Comparison of ENCODE assay signal across 8 mouse cellular contexts in genomic region chr4:45972448-45972854, GRCm38 (mm10). TPM values are rescaled to one million over a fixed set of nuclear protein-coding genes. Genes with fewer than 3 reads are reported as not detected.
DNase-seq lines count a peak whose midpoint lies in the region; ATAC-seq and TF ChIP-seq lines count a peak whose summit lies in the region.

No protein-coding gene starts in this region.

- H3K27ac ChIP-seq in forebrain, embryonic 11.5 days (ENCODE audit: low read depth, low read length), result no peak overlapping the region
- peak overlapping the region; percentile 75 for H3K27ac ChIP-seq in intestine, embryonic 16.5 days (ENCODE audit: low read length)
- no peak overlapping the region for H3K27ac ChIP-seq in liver, embryonic 13.5 days
- H3K27ac ChIP-seq in neural tube, embryonic 12.5 days, result no peak overlapping the region

- peaks cover 12% of the 10 kb centered on the region for H3K4me1 ChIP-seq in forebrain, embryonic 11.5 days (replicated peaks; ENCODE audit: control insufficient read depth, insufficient read depth, low read length)
- peaks cover 21% of the 10 kb centered on the region for H3K4me1 ChIP-seq in intestine, embryonic 16.5 days (ENCODE audit: control insufficient read depth, insufficient read depth, low read length)
- H3K4me1 ChIP-seq in liver, embryonic 13.5 days (replicated peaks), result peaks cover 34% of the 10 kb centered on the region
- H3K4me1 ChIP-seq in neural tube, embryonic 12.5 days, result peaks cover 7% of the 10 kb centered on the region; the same call in 1 of the 2 replicates

- ATAC-seq in Patski, result peak; percentile 77
- peak; percentile 60 for ATAC-seq in forebrain, embryonic 11.5 days (replicated peaks; ENCODE audit: low FRiP score)
- peak; percentile 76 for ATAC-seq in intestine, embryonic 16.5 days
- ATAC-seq in liver, embryonic 13.5 days (ENCODE audit: low read depth), result peak; percentile 67
- peak; percentile 82 for ATAC-seq in neural tube, embryonic 12.5 days (ENCODE audit: low FRiP score, low read depth)

- peak overlapping the region; percentile 70 for H3K9ac ChIP-seq in forebrain, embryonic 11.5 days (ENCODE audit: low read length)
- peak overlapping the region; percentile 83 for H3K9ac ChIP-seq in intestine, embryonic 16.5 days (ENCODE audit: low read depth, low read length)
- H3K9ac ChIP-seq in liver, embryonic 13.5 days, result peak overlapping the region; percentile 87
- peak overlapping the region; percentile 75 for H3K9ac ChIP-seq in neural tube, embryonic 12.5 days

- H3K36me3 ChIP-seq in forebrain, embryonic 11.5 days (ENCODE audit: control insufficient read depth, insufficient read depth, low read length), result no peaks in the 10 kb centered on the region
- no peaks in the 10 kb centered on the region for H3K36me3 ChIP-seq in intestine, embryonic 16.5 days (ENCODE audit: control insufficient read depth, insufficient read depth, low read length)
- H3K36me3 ChIP-seq in liver, embryonic 13.5 days, result no peaks in the 10 kb centered on the region
- H3K36me3 ChIP-seq in neural tube, embryonic 12.5 days, result no peaks in the 10 kb centered on the region

- H3K9me3 ChIP-seq in forebrain, embryonic 11.5 days (ENCODE audit: control insufficient read depth, low read length), result no peaks in the 10 kb centered on the region
- no peaks in the 10 kb centered on the region for H3K9me3 ChIP-seq in intestine, embryonic 16.5 days (ENCODE audit: control insufficient read depth, low read length)
- no peaks in the 10 kb centered on the region for H3K9me3 ChIP-seq in liver, embryonic 13.5 days (replicated peaks)
- no peaks in the 10 kb centered on the region for H3K9me3 ChIP-seq in neural tube, embryonic 12.5 days

- WGBS in forebrain, embryonic 11.5 days, result under 1% methylated on average over 46 of the region's 53 CpGs
- WGBS in intestine, embryonic 16.5 days, result 0% methylated on average over 37 of the region's 53 CpGs
- under 1% methylated on average over 44 of the region's 53 CpGs for WGBS in liver, embryonic 13.5 days (ENCODE audit: insufficient replicate concordance)
- WGBS in neural tube, embryonic 12.5 days, result under 1% methylated on average over 53 of the region's 53 CpGs

- POLR2A ChIA-PET in Patski (lab: Charles Lee), result no interaction called here

- H3K4me2 ChIP-seq in forebrain, embryonic 11.5 days (ENCODE audit: low read depth, low read length, severe bottlenecking), result peak overlapping the region; percentile 93
- H3K4me2 ChIP-seq in intestine, embryonic 16.5 days (ENCODE audit: low read depth, low read length), result peak overlapping the region; percentile 86
- peak overlapping the region; percentile 99 for H3K4me2 ChIP-seq in liver, embryonic 13.5 days
- peak overlapping the region; percentile 92 for H3K4me2 ChIP-seq in neural tube, embryonic 12.5 days (replicated peaks)

- CTCF ChIA-PET in Patski (lab: Charles Lee), result interaction anchor here (1.2 to 2.8 kb wide), 9 partner anchors 11 to 162 kb away, joined by 3 to 10 read pairs (median 6); no protein-coding TSS in a partner anchor

- no peak for TF ChIP-seq CTCF in Patski (IDR thresholded peaks at IDR 0.05)

- H3K27me3 ChIP-seq in Patski, result no peaks in the 10 kb centered on the region
- peaks cover 3% of the 10 kb centered on the region; the same call in 1 of the 2 replicates for H3K27me3 ChIP-seq in forebrain, embryonic 11.5 days (ENCODE audit: control insufficient read depth, insufficient read depth, low read length)
- no peaks in the 10 kb centered on the region for H3K27me3 ChIP-seq in intestine, embryonic 16.5 days (replicated peaks; ENCODE audit: control insufficient read depth, insufficient read depth, low read length)
- H3K27me3 ChIP-seq in liver, embryonic 13.5 days, result peaks cover 42% of the 10 kb centered on the region
- 0 out of 2 replicates have a peak, but pooled peaks cover 5% of the 10 kb centered on the region for H3K27me3 ChIP-seq in neural tube, embryonic 12.5 days (replicated peaks)

- DNase-seq in layer of hippocampus, adult 18-20 months (ENCODE audit: low spot score in 2 of 2), result peak; percentile 44 to 69
- DNase-seq in layer of hippocampus, postnatal 36 days, result no peak
- DNase-seq in Patski (ENCODE audit: low read depth, low spot score), result no peak
- DNase-seq in forebrain, embryonic 11.5 days (ENCODE audit: low spot score), result peak; percentile 76
- DNase-seq in liver, embryonic 13.5 days, result no peak
- DNase-seq in cerebellum, adult 9-10 months, result no peak

- in situ Hi-C loops in Patski (cut with MboI; ENCODE audit: low pct_unique_long_range_greater_than_20kb), result no loop called here

- peak overlapping the region; percentile 86 for H3K4me3 ChIP-seq in forebrain, embryonic 11.5 days (ENCODE audit: low read depth, low read length)
- H3K4me3 ChIP-seq in intestine, embryonic 16.5 days (ENCODE audit: low read length), result peak overlapping the region; percentile 81
- H3K4me3 ChIP-seq in liver, embryonic 13.5 days (replicated peaks), result peak overlapping the region; percentile 93
- H3K4me3 ChIP-seq in neural tube, embryonic 12.5 days, result peak overlapping the region; percentile 77

RNA-seq across cellular contexts. Expression of gene Tdrd7, which starts 7.3 kb away (rescaled TPM):
- total RNA-seq in layer of hippocampus, adult 18-20 months (2021), result 10 to 100 TPM; 29.3 to 30.8 TPM
- 10 to 100 TPM; 25.7 to 26.0 TPM for total RNA-seq in layer of hippocampus, postnatal 36 days (2021)
- polyA plus RNA-seq in Patski (2021), result 23.2 TPM
- 9.6 and 13.2 TPM in 2 replicates for polyA plus RNA-seq in forebrain, embryonic 11.5 days (2014; fragmentation: Nextera tagmentation; extraction: Ambion mirVana)
- 31.5 and 36.6 TPM in 2 replicates for polyA plus RNA-seq in intestine, embryonic 16.5 days (2015; fragmentation: Nextera tagmentation; extraction: Ambion mirVana)
- polyA plus RNA-seq in liver, embryonic 13.5 days (2015; fragmentation: Nextera tagmentation; extraction: Ambion mirVana), result 5.4 and 8.7 TPM in 2 replicates
- polyA plus RNA-seq in neural tube, embryonic 12.5 days (2016; fragmentation: Nextera tagmentation; extraction: Ambion mirVana), result 18.6 and 19.6 TPM in 2 replicates

Comparison
In these comparisons a context has a peak if more than half of its experiments do, and no peak if none do; other contexts are left out.
1. DNase-seq: peak in layer of hippocampus, adult 18-20 months (2 of 2) and forebrain, embryonic 11.5 days (single experiment); none in layer of hippocampus, postnatal 36 days (0 of 2), Patski (single experiment), liver, embryonic 13.5 days (single experiment) and cerebellum, adult 9-10 months (single experiment).
2. Peak in every context shown above with its lines, with median percentiles within 50 percentile points of each other: ATAC-seq, H3K4me2 ChIP-seq, H3K4me3 ChIP-seq and H3K9ac ChIP-seq.